Mouse (Mus musculus) heart, postnatal 36 days (tissue): ENCODE measurements at regions not wholly inside any gene's neighbourhood (a gene's known extent, or its start where the extent isn't known, plus 50 kb on each side); places are given as distances from the start of the nearest gene placed in this dataset.

ENCODE experiments used
- DNase-seq, 2 experiments: peaks; one replicate each; pipeline ENCODE4 v3.0.0; 2021 to 2022
- intact Hi-C: fragments of 180-260 bp; cut with DNase I; formaldehyde crosslinking; loops from one replicate; pipeline ENCODE4 v1.15.1; 2025

GRCm38 (mm10) chr17:62423476-62424385 is 457.4 kb downstream of the Efna5 start:
- DNase-seq = no peak
- intact Hi-C loops = no loop called here

DNA sequence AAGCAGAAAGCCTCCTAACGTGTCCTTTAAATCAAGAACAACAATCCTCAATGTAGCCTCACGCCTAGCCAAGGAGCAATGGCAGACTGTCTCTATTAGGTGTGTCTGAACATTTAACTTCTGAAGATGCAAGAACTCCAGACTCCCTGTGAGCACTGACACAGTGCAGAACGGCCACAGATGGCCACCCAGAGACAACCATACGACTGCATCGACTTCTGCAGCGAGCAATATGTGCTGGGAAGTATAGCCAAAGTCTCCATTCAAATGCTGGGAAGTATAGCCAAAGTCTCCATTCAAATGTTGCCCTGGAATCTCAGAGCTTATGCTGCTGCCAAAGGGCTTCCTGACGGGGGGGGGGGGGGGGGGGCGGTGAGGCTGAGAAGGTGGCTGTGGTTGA is 463.5 kb downstream of the Efna5 start:
- intact Hi-C loops = loop anchor here (10.0 kb wide), 2 partner anchors 237 to 367 kb away; no protein-coding TSS in a partner anchor
- DNase-seq = no peak

GRCm38 (mm10) chr17:62415152-62415551 is 466.0 kb downstream of the Efna5 start:
- DNase-seq = peak; percentile 57 to 61
- intact Hi-C loops = loop anchor here (10.0 kb wide), 2 partner anchors 240 to 370 kb away; no protein-coding TSS in a partner anchor

DNA sequence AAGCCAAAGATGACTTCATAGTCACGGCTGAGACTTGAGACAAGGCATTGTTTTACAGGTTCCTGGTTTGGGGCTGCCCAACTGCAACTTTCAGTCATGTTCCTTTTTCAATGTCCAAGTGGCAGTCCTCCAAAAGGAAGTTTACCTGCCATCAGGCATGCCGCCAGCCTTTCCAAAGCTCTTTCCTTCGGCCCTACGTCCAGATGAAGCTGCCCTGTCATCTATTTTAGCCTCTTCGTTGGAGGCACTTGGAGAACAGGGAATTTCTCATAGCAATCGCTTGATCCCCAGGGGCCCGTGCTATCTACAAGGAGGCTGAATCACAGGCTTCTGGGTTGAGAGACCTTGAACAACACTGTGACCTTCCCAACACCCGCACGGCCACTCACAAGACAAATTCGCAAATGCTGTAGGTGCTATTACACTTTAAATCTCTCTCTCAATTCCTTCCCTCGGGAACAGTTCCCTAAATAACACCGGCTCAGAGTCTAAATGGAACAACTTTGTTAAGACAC is 468.4 kb downstream of the Efna5 start:
- peak; percentile 45 to 59 for DNase-seq
- intact Hi-C loops = loop anchor here (5.0 to 10.0 kb wide), 4 partner anchors 242 to 470 kb away; partner anchors contain the start of gene Efna5

DNA sequence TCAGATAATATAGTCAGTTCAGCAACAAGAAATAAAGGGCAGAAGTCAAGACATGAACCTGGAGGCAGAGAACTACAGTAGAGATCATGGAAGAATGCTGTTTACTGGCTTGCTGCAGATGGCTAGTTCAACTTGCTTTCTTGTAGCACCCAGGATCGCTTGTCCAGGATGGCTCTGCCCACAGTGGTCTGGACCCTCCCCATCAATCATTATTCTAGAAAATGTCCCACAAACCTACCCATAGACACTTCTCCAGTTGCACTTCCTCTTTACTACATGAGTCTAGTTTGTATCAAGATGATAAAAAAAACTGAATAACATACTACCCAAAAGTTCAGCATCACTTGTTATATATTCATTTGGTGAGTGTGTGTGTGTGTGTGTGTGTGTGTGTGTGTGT is 477.4 kb downstream of the Efna5 start:
- no peak for DNase-seq
- intact Hi-C loops = no loop called here

- no peak for DNase-seq
- intact Hi-C loops = no loop called here
These were observed 487.6 kb downstream of the Efna5 start for GRCm38 (mm10) chr17:62393355-62394006.

DNA sequence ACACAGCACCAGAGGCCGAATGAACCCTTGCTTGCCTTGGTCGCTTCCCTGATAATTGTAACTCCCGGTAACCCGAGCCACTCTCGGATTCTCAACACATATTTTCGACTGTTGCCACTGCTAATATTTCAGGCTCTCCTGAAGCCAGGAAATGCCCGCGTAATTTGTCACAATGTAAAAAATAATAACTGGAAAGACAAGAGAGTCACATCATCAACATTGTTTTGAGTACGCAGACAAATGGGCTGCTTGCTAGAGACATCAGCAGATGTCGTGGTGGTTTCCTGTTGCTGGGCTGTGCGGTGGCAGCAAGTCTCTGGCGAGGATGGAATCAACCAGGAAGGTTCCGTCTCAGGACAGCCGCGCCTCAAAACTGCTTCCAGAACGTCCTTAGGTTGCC is 497.1 kb downstream of the Efna5 start:
- intact Hi-C loops = no loop called here
- DNase-seq = no peak

GRCm38 (mm10) chr17:62378868-62379417 is 502.2 kb downstream of the Efna5 start:
- DNase-seq = no peak
- intact Hi-C loops = no loop called here

DNA sequence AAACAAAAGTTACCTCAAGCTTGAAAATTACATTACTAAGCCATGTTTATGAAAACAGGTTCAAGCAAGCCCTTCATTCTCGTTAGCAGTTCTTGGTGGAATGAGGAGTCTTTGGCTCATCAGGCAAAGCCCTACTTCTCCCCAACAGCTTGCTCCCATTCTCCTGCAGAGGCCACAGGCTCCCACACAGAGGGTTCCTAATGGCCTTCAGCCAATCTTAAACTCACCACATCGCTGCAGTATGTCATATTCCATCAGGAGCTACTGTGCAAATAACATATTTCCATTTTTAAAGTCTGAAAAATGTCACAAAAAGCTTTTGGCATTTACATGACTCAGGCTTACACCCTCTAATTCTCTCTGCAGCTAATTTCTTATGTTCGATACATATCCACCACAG is 512.0 kb downstream of the Efna5 start:
- intact Hi-C loops = no loop called here
- DNase-seq = no peak

- no peak for DNase-seq
- intact Hi-C loops = no loop called here
These were observed 513.2 kb downstream of the Efna5 start for GRCm38 (mm10) chr17:62367937-62368336.

- no peak for DNase-seq
- intact Hi-C loops = no loop called here
These were observed 522.8 kb downstream of the Efna5 start for GRCm38 (mm10) chr17:62358323-62358722.

DNA sequence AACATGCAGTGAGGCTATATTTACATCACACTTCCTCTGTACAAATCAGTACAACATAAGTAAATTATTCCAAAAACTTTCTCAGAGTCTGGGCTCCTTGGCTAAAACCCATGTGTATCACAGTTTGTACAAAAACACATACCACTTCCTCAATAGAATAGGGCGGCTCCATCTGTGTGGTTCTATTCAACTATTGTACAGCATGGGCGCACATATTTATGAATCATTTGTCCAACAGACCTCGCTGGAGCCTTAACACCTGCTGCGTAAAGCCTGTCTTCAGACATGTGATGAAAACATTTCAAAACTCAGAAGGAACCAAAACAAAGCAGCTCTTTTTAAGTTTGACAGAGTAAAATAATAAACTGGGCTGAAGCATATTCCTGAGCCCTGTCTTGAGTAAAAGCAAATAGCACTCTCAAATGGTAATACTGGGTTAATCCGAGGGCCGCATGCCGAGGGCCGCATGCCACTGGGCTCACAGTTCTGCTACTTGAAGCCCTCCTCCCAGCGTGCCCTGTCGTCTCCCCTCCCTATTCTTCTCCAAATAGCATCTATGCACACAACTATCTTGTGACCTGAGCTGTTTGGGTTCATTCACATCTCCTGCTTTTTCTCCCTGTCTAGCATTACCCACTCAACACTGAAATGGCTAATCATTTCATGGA is 543.1 kb downstream of the Efna5 start:
- intact Hi-C loops = no loop called here
- no peak for DNase-seq

DNA sequence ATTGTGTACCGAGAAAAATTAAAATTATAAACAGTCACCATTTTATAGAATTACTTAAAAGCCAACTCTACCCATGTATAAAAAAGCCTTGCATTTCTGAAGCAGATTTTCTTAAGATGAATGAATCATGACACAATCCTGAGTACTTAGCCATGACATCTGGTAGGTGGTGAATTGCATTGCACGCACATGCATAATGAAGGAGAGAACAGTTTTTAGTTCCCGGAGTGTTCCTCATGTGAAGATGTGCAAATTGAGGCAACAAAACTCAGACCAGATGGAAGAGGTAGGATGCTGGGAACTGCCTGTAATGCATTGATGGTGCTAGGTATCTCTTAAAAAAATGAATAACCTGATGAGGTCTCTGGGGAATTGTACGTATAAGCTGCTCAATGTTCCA is 550.9 kb downstream of the Efna5 start:
- intact Hi-C loops = no loop called here

GRCm38 (mm10) chr17:62326844-62327243 is 554.3 kb downstream of the Efna5 start:
- intact Hi-C loops = no loop called here
- no peak for DNase-seq

More for the DNA sequence above, 550.9 kb downstream of the Efna5 start:
- no peak for DNase-seq

DNA sequence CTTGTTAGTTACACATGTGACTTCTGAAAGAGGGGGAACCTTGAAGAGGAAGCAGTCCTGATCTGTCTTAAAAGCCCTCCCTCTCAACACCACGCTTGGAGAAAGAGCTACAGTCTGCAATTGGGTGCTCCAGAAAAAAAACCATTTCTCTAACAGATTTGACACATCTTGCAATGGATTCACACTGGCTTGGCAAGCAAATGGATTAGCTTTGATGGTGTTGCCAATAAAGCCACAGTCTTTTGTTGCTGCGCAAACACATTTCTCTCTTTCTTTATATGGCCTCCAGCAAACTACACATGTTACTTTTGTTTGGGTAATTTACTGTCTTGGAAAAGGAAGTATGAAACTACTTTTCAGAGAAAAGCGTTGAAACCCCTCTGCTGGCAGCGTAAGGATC is 562.1 kb downstream of the Efna5 start:
- no peak for DNase-seq
- intact Hi-C loops = no loop called here

GRCm38 (mm10) chr17:62310059-62310458 is 571.1 kb downstream of the Efna5 start:
- intact Hi-C loops = no loop called here
- no peak for DNase-seq

- DNase-seq = no peak
- intact Hi-C loops = no loop called here
These were observed 574.0 kb downstream of the Efna5 start for GRCm38 (mm10) chr17:62307111-62307510.

DNA sequence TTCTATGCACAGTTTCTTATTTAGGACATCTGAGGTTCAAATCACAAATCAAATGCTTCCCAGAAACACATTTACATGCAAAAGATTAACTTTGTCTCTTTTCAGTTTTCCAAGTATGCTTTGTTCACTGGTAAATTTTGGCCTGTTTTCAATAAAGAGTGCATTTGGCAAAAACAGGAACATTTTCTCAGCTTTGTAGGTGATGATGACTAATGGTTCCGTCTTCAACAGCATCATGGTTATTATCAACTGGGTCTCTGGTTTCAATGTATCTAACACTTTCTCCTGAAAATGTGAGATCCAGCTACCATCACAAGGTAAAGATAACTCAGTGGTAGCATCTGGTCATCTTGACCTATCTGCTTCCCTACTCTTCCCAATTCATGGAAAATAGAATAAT is 574.6 kb downstream of the Efna5 start:
- no peak for DNase-seq
- intact Hi-C loops = no loop called here

- intact Hi-C loops = no loop called here
- DNase-seq = no peak
These were observed 576.0 kb downstream of the Efna5 start for GRCm38 (mm10) chr17:62305140-62305539.

DNA sequence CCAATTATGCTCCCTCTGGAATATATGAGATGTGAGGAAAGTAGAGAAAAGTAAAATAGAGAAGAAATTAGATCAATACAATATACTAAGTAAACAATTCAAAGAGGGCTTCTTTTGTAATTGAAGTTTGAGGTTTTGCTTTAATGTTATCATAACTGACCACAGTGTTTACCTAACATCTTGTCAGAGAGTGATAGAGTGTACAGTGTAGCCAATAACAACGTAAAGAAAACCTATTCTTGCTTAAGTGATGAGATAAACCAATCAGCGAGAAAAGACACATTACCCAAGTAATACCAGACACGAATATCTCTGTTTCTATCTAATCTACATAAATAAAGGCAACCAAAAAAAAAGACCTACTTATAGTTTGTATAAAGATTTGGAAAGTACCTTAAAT is 577.0 kb downstream of the Efna5 start:
- intact Hi-C loops = no loop called here

GRCm38 (mm10) chr17:62299875-62300274 is 581.2 kb downstream of the Efna5 start:
- intact Hi-C loops = no loop called here
- DNase-seq = no peak

More for the DNA sequence above, 577.0 kb downstream of the Efna5 start:
- DNase-seq = no peak
